Mouse (Mus musculus) heart, embryonic 11.5 days (tissue): ENCODE data around the gene Faim. TPM values are rescaled to one million over a fixed set of nuclear protein-coding genes. Genes with fewer than 3 reads are reported as not detected.

Experiments
- ATAC-seq: fragments of 200-750 bp; cut with Nextera tagmentation; replicated peaks from 2 replicates; pipeline ENCODE4 v1.8.0; 2017; ENCODE audit warnings: moderate library complexity; ENCODE audit not compliant: insufficient number of reproducible peaks, low FRiP score, low TSS enrichment
- H3K27ac ChIP-seq: fragments of 300-500 bp; sonication (generic); 2 replicates; pipeline ENCODE4 v1.5.1; 2014; ENCODE audit warnings: mild to moderate bottlenecking, low read depth, low read length
- H3K27me3 ChIP-seq: fragments of 300-500 bp; sonication (generic); 2 replicates; pipeline ENCODE4 v1.6.1; 2014; ENCODE audit warnings: mild to moderate bottlenecking, low read length, mixed read lengths; ENCODE audit not compliant: control insufficient read depth, insufficient read depth
- H3K36me3 ChIP-seq: fragments of 300-500 bp; sonication (generic); 2 replicates; pipeline ENCODE4 v1.6.1; 2014; ENCODE audit warnings: mild to moderate bottlenecking, low read length, moderate library complexity, mixed read lengths; ENCODE audit not compliant: control insufficient read depth, insufficient read depth
- H3K4me1 ChIP-seq: fragments of 300-500 bp; sonication (generic); 2 replicates; pipeline ENCODE4 v1.6.1; 2014; ENCODE audit warnings: low read length; ENCODE audit not compliant: control insufficient read depth, insufficient read depth
- H3K4me2 ChIP-seq: fragments of 300-500 bp; sonication (generic); 2 replicates; pipeline ENCODE4 v1.6.1; 2014; ENCODE audit warnings: mild to moderate bottlenecking, moderate library complexity
- H3K4me3 ChIP-seq: fragments of 300-500 bp; sonication (generic); 2 replicates; pipeline ENCODE4 v1.5.1; 2014; ENCODE audit warnings: low read depth, low read length
- H3K9ac ChIP-seq: fragments of 300-500 bp; sonication (generic); 2 replicates; pipeline ENCODE4 v1.6.1; 2014; ENCODE audit warnings: mild to moderate bottlenecking, low read depth, low read length, moderate library complexity
- H3K9me3 ChIP-seq: fragments of 300-500 bp; sonication (generic); replicated peaks from 2 replicates; pipeline ENCODE4 v1.6.1; 2016; ENCODE audit warnings: low read length; ENCODE audit not compliant: control insufficient read depth
- WGBS: fragments of 180-500 bp; shearing (Covaris S2); extraction: QIAGEN DNeasy Blood & Tissue Kit; methylation state at CpG from one replicate; pipeline ENCODE4 v1.1.7; 2014; ENCODE audit not compliant: insufficient replicate concordance; 5-methylcytosine and 5-hydroxymethylcytosine counted together
- polyA plus RNA-seq: library from polyadenylated mRNA; unstranded; fragments of >200 nt; fragmentation: Nextera tagmentation; extraction: Ambion mirVana; gene quantifications from 2 replicates; pipeline ENCODE4 v1.2.1, GENCODE M21; 2014

Gene Faim
- polyA plus RNA-seq, 1 experiment from 2014 or later, result 38.3 TPM

DNA sequence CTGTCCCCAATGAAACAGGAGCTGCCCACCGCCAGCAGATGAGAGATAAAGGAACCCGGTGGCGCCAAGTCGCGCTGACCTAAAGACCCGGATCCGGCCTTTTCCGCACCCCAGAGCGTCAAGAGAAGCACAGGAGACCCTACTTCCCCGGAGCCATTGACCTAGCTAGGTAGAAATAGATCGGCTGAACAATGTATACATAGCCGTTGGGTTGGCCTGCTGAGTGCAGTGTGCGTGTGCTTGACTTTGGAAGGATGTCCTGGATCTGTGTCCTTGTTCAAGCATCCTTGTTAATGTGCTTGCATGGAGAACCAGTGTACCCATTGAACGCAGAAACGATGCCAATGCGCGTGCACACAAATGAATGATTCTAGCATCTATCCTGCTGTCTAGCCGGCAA lies 22.5 kb upstream of the Faim start:
- no peak overlapping the region for H3K4me3 ChIP-seq
- H3K36me3 ChIP-seq, result no peaks in the 10 kb centered on the region
- H3K4me1 ChIP-seq, result 0 out of 2 replicates have a peak, but pooled peaks cover 2% of the 10 kb centered on the region
- no peak overlapping the region for H3K4me2 ChIP-seq
- no peaks in the 10 kb centered on the region for H3K9me3 ChIP-seq
- H3K27ac ChIP-seq, result no peak overlapping the region
- 7% methylated on average over 18 of the region's 18 CpGs for WGBS
- ATAC-seq, result no peak
- peaks cover 81% of the 10 kb centered on the region for H3K27me3 ChIP-seq
- H3K9ac ChIP-seq, result no peak overlapping the region

- Histone ChIP-seq H3K4me1 (0 out of 2 replicates have a peak, but pooled peaks cover 2% of the 10 kb centered on the region), H3K4me2 (peak overlapping the region; percentile 40), H3K4me3 (no peak overlapping the region), H3K27ac (no peak overlapping the region), H3K9me3 (no peaks in the 10 kb centered on the region), H3K9ac (no peak overlapping the region), H3K27me3 (peaks cover 72% of the 10 kb centered on the region), H3K36me3 (no peaks in the 10 kb centered on the region)
- 1% methylated on average over 18 of the region's 18 CpGs for WGBS
- no peak for ATAC-seq
Measured at GRCm38 (mm10) chr9:98965084-98965483, 21.1 kb upstream of the Faim start.

- H3K9ac ChIP-seq, result peak overlapping the region; percentile 39; the same call in 1 of the 2 replicates
- peak overlapping the region; percentile 83 for H3K4me2 ChIP-seq
- ATAC-seq, result no peak
- no peaks in the 10 kb centered on the region for H3K4me1 ChIP-seq
- no peak overlapping the region for H3K27ac ChIP-seq
- H3K4me3 ChIP-seq, result peak overlapping the region; percentile 48
- H3K9me3 ChIP-seq, result no peaks in the 10 kb centered on the region
- H3K27me3 ChIP-seq, result peaks cover 62% of the 10 kb centered on the region
- H3K36me3 ChIP-seq, result no peaks in the 10 kb centered on the region
- under 1% methylated on average over 39 of the region's 40 CpGs for WGBS
Measured at GRCm38 (mm10) chr9:98973101-98973521, 13.1 kb upstream of the Faim start.

- H3K9ac ChIP-seq, result no peak overlapping the region
- 6% methylated on average over 7 of the region's 7 CpGs for WGBS
- H3K36me3 ChIP-seq, result no peaks in the 10 kb centered on the region
- no peaks in the 10 kb centered on the region for H3K4me1 ChIP-seq
- peak overlapping the region; percentile 83 for H3K4me2 ChIP-seq
- H3K9me3 ChIP-seq, result no peaks in the 10 kb centered on the region
- peaks cover 62% of the 10 kb centered on the region for H3K27me3 ChIP-seq
- peak overlapping the region; percentile 48 for H3K4me3 ChIP-seq
- H3K27ac ChIP-seq, result no peak overlapping the region
- ATAC-seq, result no peak
Measured at GRCm38 (mm10) chr9:98973561-98973960, 12.6 kb upstream of the Faim start.

GRCm38 (mm10) chr9:98974898-98975297 lies 11.3 kb upstream of the Faim start:
- WGBS, result 36% methylated on average over 2 of the region's 2 CpGs

GRCm38 (mm10) chr9:98976081-98976480 lies 10.1 kb upstream of the Faim start:
- no peak for ATAC-seq
- Histone ChIP-seq H3K9ac (no peak overlapping the region), H3K27me3 (peaks cover 49% of the 10 kb centered on the region), H3K4me3 (no peak overlapping the region), H3K4me1 (no peaks in the 10 kb centered on the region), H3K27ac (no peak overlapping the region), H3K9me3 (no peaks in the 10 kb centered on the region), H3K36me3 (no peaks in the 10 kb centered on the region), H3K4me2 (no peak overlapping the region)
- 82% methylated on average over 1 of the region's 1 CpGs for WGBS

More at GRCm38 (mm10) chr9:98974898-98975297, 11.3 kb upstream of the Faim start:
- Histone ChIP-seq H3K9me3 (no peaks in the 10 kb centered on the region), H3K9ac (no peak overlapping the region), H3K4me2 (no peak overlapping the region), H3K4me3 (no peak overlapping the region), H3K27ac (no peak overlapping the region), H3K27me3 (peaks cover 61% of the 10 kb centered on the region), H3K36me3 (no peaks in the 10 kb centered on the region), H3K4me1 (no peaks in the 10 kb centered on the region)
- ATAC-seq, result no peak

DNA sequence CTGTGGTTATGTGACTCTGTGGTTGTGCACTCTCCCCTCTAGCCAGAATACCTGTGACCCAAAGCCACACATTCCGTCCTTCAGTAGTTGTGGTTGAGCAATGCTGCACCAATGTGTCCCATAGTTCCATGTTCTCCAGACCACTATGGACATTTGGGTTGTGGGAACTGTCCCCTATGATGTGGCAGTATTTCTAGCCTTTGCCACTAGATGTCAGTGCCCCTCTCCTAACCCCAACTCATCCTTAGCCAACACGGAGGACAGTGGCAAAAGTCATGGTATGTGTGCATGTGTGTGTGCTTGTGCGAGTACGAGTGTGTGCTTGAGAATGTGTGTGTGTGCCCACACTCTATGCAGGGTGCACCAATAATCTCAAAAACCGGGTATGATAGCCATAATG lies 9.7 kb upstream of the Faim start:
- Histone ChIP-seq H3K27me3 (peaks cover 45% of the 10 kb centered on the region), H3K9ac (no peak overlapping the region), H3K36me3 (no peaks in the 10 kb centered on the region), H3K4me2 (no peak overlapping the region), H3K9me3 (no peaks in the 10 kb centered on the region), H3K27ac (no peak overlapping the region), H3K4me1 (no peaks in the 10 kb centered on the region), H3K4me3 (no peak overlapping the region)
- WGBS, result 44% methylated on average over 5 of the region's 5 CpGs
- no peak for ATAC-seq

- peak overlapping the region; percentile 56 for H3K4me2 ChIP-seq
- peak overlapping the region; percentile 35 for H3K4me3 ChIP-seq
- H3K9me3 ChIP-seq, result no peaks in the 10 kb centered on the region
- peaks cover 21% of the 10 kb centered on the region for H3K27me3 ChIP-seq
- H3K36me3 ChIP-seq, result no peaks in the 10 kb centered on the region
- no peak for ATAC-seq
- 6% methylated on average over 29 of the region's 29 CpGs for WGBS
- no peaks in the 10 kb centered on the region for H3K4me1 ChIP-seq
- no peak overlapping the region for H3K9ac ChIP-seq
- no peak overlapping the region for H3K27ac ChIP-seq
Measured at GRCm38 (mm10) chr9:98979431-98980416, 6.4 kb upstream of the Faim start.
